Mouse (Mus musculus): ENCODE results near the gene Homer3.

Gene Homer3

DNA sequence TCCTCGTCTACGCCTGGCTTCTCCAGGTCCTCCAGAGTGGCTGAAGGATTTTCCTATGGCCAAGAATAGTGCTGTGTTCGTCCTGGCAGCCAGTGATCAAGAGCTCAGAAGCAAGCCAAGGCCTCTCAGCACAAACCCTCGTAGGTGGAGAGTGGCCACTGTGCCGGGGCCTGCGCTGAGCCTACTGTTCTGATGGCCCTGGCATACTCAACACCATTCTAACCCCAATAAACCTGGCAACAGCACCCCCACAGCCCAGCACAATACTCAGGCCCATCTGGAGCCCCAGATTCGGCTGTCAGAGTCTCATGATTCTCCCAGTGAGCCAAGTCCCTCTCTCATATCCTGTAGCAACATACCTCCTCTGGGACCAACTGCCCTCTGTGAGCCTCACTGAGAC lies 58.0 kb downstream of the Homer3 start:
- peak; percentile 53 to 62 for DNase-seq

- peak; percentile 77 to 78 for DNase-seq
Observed at GRCm38 (mm10) chr8:70342007-70342406, 59.4 kb downstream of the Homer3 start.

- no peak for DNase-seq
Observed at GRCm38 (mm10) chr8:70343076-70343475, 60.4 kb downstream of the Homer3 start.

DNA sequence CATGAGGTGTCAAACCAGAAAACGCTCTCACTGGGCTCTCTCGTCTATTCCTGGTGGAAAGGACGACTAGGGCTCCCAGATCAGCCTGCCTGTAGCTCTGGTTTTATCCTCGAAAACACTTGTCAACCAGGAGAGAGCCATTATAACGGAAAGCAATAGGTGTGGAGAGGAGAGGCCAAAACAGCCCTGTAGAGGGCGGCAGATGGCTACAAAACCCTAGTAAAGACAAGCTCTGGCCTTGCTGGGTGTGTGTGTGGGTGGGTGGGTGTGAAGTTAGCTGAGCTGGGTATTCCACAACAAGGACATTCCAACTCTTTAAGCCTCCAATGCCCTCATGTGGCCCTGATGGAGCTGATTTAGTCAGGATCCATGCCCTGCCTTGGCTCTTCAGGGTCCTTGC lies 61.1 kb downstream of the Homer3 start:
- DNase-seq, result peak; percentile 78 to 82

Measured in cerebellum, postnatal 25 days (tissue).